Mouse (Mus musculus): ENCODE data around the gene Gas8.
"Not testable (repeated sequence)": the region's sequence is repeated elsewhere in the genome, so short reads cannot be mapped to it uniquely, and the experiment has no call there.

The Gas8 gene

GRCm38 (mm10) chr8:123514781-123515539 is 3.7 kb upstream of the Gas8 start, which contains the start of gene Dbndd1:
Gene Dbndd1 (minus strand): TSS chr8:123515463.
- peak in 1 of 2 experiments; percentile 42 for DNase-seq (ENCODE audit: low spot score in 2 of 2)

- DNase-seq (ENCODE audit: low spot score in 2 of 2), result no peak
These were observed 3.1 kb upstream of the Gas8 start for GRCm38 (mm10) chr8:123515540-123515897.

- DNase-seq (ENCODE audit: low spot score in 2 of 2), result no peak
These were observed 2.0 kb upstream of the Gas8 start for GRCm38 (mm10) chr8:123516596-123516995.

GRCm38 (mm10) chr8:123518172-123518571 is 462 bp upstream of the Gas8 start:
- DNase-seq (ENCODE audit: low spot score in 2 of 2), result no peak

- DNase-seq (ENCODE audit: low spot score in 2 of 2), result not testable (repeated sequence)
These were observed 1.4 kb downstream of the Gas8 start for GRCm38 (mm10) chr8:123520048-123520447.

GRCm38 (mm10) chr8:123527720-123528489 is 9.3 kb downstream of the Gas8 start:
- DNase-seq (ENCODE audit: low spot score in 2 of 2), result peak in 1 of 2 experiments; percentile 48

- DNase-seq (ENCODE audit: low spot score in 2 of 2), result no peak
These were observed 17.8 kb downstream of the Gas8 start for GRCm38 (mm10) chr8:123536242-123536989.

GRCm38 (mm10) chr8:123536990-123537380 is 18.4 kb downstream of the Gas8 start:
- DNase-seq (ENCODE audit: low spot score in 2 of 2), result no peak

- not testable (repeated sequence) for DNase-seq (ENCODE audit: low spot score in 2 of 2)
These were observed 19.0 kb downstream of the Gas8 start for GRCm38 (mm10) chr8:123537641-123538040.

- not testable (repeated sequence) for DNase-seq (ENCODE audit: low spot score in 2 of 2)
These were observed 45.6 kb downstream of the Gas8 start for GRCm38 (mm10) chr8:123564221-123564620.

GRCm38 (mm10) chr8:123575386-123575785 is 56.8 kb downstream of the Gas8 start:
- DNase-seq (ENCODE audit: low spot score in 2 of 2), result not testable (repeated sequence)
